Mouse (Mus musculus) urinary bladder, adult 2 months (tissue): ENCODE measurements around the gene Pla1a. TPM values are rescaled to one million over a fixed set of nuclear protein-coding genes. Genes with fewer than 3 reads are reported as not detected.
"Not testable (repeated sequence)": the region's sequence is repeated elsewhere in the genome, so short reads cannot be mapped to it uniquely, and the experiment has no call there.

ENCODE experiments used
- DNase-seq: peaks from one replicate; pipeline ENCODE4 v3.0.0; 2022; ENCODE audit warnings: low spot score
- polyA plus RNA-seq: library from polyadenylated mRNA; depleted of rRNA; stranded (reverse); fragments of >200 nt; gene quantifications from 2 replicates; pipeline ENCODE4 v1.2.3, GENCODE M21; 2012

Pla1a gene
- polyA plus RNA-seq, 1 experiment = 13.8 TPM

GRCm38 (mm10) chr16:38458600-38459280 lies 25.8 kb upstream of the Pla1a start:
- DNase-seq = no peak

GRCm38 (mm10) chr16:38456812-38457567 lies 24.0 kb upstream of the Pla1a start:
- DNase-seq = no peak

- no peak for DNase-seq
Measured at GRCm38 (mm10) chr16:38455511-38456418, 22.8 kb upstream of the Pla1a start, which contains the start of gene Cd80. Cd80 (plus strand) TSS chr16:38455561.

GRCm38 (mm10) chr16:38454533-38455254 lies 21.7 kb upstream of the Pla1a start:
- no peak for DNase-seq

- DNase-seq = no peak
Measured at GRCm38 (mm10) chr16:38453952-38454351, 21.0 kb upstream of the Pla1a start.

GRCm38 (mm10) chr16:38453203-38453553 lies 20.2 kb upstream of the Pla1a start:
- no peak for DNase-seq

GRCm38 (mm10) chr16:38452442-38453202 lies 19.7 kb upstream of the Pla1a start, which contains the start of gene Adprh:
Adprh (minus strand) TSS chr16:38452703.
- peak; percentile 97 for DNase-seq

- DNase-seq = no peak
Measured at GRCm38 (mm10) chr16:38451421-38452205, 18.7 kb upstream of the Pla1a start.

GRCm38 (mm10) chr16:38450707-38451106 lies 17.8 kb upstream of the Pla1a start:
- no peak for DNase-seq

- no peak for DNase-seq
Measured at GRCm38 (mm10) chr16:38448458-38448857, 15.5 kb upstream of the Pla1a start.

GRCm38 (mm10) chr16:38447366-38447765 lies 14.4 kb upstream of the Pla1a start:
- no peak for DNase-seq

GRCm38 (mm10) chr16:38446141-38446540 lies 13.2 kb upstream of the Pla1a start:
- not testable (repeated sequence) for DNase-seq

GRCm38 (mm10) chr16:38445576-38445975 lies 12.6 kb upstream of the Pla1a start:
- DNase-seq = no peak

GRCm38 (mm10) chr16:38445046-38445445 lies 12.1 kb upstream of the Pla1a start:
- DNase-seq = no peak

GRCm38 (mm10) chr16:38443721-38444464 lies 10.9 kb upstream of the Pla1a start:
- no peak for DNase-seq

GRCm38 (mm10) chr16:38442216-38442615 lies 9.3 kb upstream of the Pla1a start:
- no peak for DNase-seq

- no peak for DNase-seq
Measured at GRCm38 (mm10) chr16:38441611-38442010, 8.7 kb upstream of the Pla1a start.

GRCm38 (mm10) chr16:38440403-38440802 lies 7.5 kb upstream of the Pla1a start:
- no peak for DNase-seq

GRCm38 (mm10) chr16:38439190-38439589 lies 6.2 kb upstream of the Pla1a start:
- DNase-seq = no peak
